Mouse (Mus musculus) midbrain, embryonic 15.5 days (tissue): Measurements from ENCODE around the gene Naa11. TPM values are rescaled to one million over a fixed set of nuclear protein-coding genes. Genes with fewer than 3 reads are reported as not detected.

Experiments
- ATAC-seq: fragments of 200-750 bp; cut with Nextera tagmentation; replicated peaks from 2 replicates; pipeline ENCODE4 v1.8.0; 2017; ENCODE audit warnings: moderate TSS enrichment
- H3K27ac ChIP-seq: fragments of 300-500 bp; sonication (generic); 2 replicates; pipeline ENCODE4 v1.5.1; 2015; ENCODE audit warnings: mild to moderate bottlenecking, inconsistent platforms
- H3K27me3 ChIP-seq: fragments of 300-500 bp; sonication (generic); replicated peaks from 2 replicates; pipeline ENCODE4 v1.6.1; 2015; ENCODE audit warnings: inconsistent platforms
- H3K36me3 ChIP-seq: fragments of 300-500 bp; sonication (generic); replicated peaks from 2 replicates; pipeline ENCODE4 v1.6.1; 2015; ENCODE audit warnings: inconsistent platforms
- H3K4me1 ChIP-seq: fragments of 300-500 bp; sonication (generic); 2 replicates; pipeline ENCODE4 v1.6.1; 2015; ENCODE audit warnings: inconsistent platforms
- H3K4me2 ChIP-seq: fragments of 300-500 bp; sonication (generic); 2 replicates; pipeline ENCODE4 v1.6.1; 2015; ENCODE audit warnings: inconsistent platforms, mild to moderate bottlenecking, moderate library complexity
- H3K4me3 ChIP-seq: fragments of 300-500 bp; sonication (generic); 2 replicates; pipeline ENCODE4 v1.5.1; 2015; ENCODE audit warnings: mild to moderate bottlenecking, inconsistent platforms
- H3K9ac ChIP-seq: fragments of 300-500 bp; sonication (generic); 2 replicates; pipeline ENCODE4 v1.6.1; 2015; ENCODE audit warnings: mild to moderate bottlenecking, inconsistent platforms
- H3K9me3 ChIP-seq: fragments of 300-500 bp; sonication (generic); 2 replicates; pipeline ENCODE4 v1.6.1; 2016; ENCODE audit warnings: inconsistent platforms
- WGBS: fragments of 180-500 bp; shearing (Covaris S2); methylation state at CpG from one replicate; pipeline ENCODE4 v1.1.7; 2015; ENCODE audit warnings: mixed read lengths; 5-methylcytosine and 5-hydroxymethylcytosine counted together
- polyA plus RNA-seq: library from polyadenylated mRNA; unstranded; fragments of >200 nt; fragmentation: Nextera tagmentation; extraction: Ambion mirVana; gene quantifications from 2 replicates; pipeline ENCODE4 v1.2.1, GENCODE M21; 2015

Gene Naa11
- polyA plus RNA-seq, 1 experiment from 2014 or later, result not detected

DNA sequence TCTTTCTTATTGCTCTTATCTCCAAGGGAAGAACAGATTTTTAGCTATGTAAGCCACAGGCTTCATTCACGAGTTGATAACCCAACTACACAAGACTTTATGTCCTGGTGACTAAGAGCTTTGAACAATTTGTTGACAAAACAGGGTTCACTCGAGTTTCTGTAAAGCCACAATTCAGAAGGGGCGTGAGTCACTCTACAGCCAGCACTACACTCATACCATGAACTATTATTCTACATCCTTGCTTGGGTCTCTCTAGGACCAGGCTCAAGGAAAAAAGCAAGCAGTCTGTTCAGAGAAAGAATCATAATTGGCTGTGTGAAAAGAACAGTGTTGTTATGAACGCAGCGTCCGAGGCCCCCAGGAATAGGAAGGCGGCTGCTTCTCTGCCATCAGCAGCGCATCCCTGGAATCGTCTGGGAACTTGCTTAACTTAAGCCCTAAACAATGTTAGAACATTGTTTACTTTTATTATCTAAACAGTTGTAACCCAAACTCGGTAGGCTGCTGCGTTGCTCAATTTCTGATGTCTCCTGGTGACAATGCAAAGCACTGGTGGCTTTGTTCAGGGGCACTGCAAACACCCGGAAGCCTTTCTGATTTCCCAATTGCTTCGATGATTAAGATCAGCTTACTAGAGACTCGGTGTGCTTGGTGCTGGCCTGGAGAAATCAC lies 9.5 kb downstream of the Naa11 start:
- Histone ChIP-seq H3K4me1 (no peaks in the 10 kb centered on the region), H3K27ac (no peak overlapping the region), H3K36me3 (no peaks in the 10 kb centered on the region), H3K4me2 (no peak overlapping the region), H3K27me3 (no peaks in the 10 kb centered on the region), H3K9me3 (no peaks in the 10 kb centered on the region), H3K4me3 (no peak overlapping the region), H3K9ac (no peak overlapping the region)
- peak; percentile 39; the same call in 1 of the 2 replicates for ATAC-seq
- 52% methylated on average over 14 of the region's 14 CpGs for WGBS

DNA sequence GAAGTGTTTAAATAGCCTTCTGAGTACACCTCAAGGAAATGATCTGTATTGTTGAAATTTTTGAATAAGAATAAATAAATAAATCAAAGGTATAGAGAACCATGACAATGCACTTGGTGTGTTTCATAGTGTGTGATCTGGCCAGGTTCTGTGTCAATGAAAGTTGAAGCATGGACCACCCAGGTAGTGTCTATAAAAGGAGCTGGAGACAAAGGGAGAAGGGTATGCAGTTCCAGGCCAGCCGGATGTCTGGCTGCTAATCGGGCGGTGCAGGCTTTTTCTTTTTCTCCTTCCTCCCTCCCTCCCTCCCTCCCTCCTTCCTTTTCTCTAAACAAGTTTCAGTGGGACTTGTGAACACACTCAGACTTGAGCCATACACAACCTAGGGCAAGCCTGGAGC lies 12.2 kb downstream of the Naa11 start:
- H3K4me3 ChIP-seq, result no peak overlapping the region
- H3K9me3 ChIP-seq, result no peaks in the 10 kb centered on the region
- H3K27ac ChIP-seq, result no peak overlapping the region
- no peaks in the 10 kb centered on the region for H3K27me3 ChIP-seq
- H3K4me2 ChIP-seq, result no peak overlapping the region
- H3K9ac ChIP-seq, result no peak overlapping the region
- 18% methylated on average over 3 of the region's 3 CpGs for WGBS
- ATAC-seq, result no peak
- no peaks in the 10 kb centered on the region for H3K36me3 ChIP-seq
- no peaks in the 10 kb centered on the region for H3K4me1 ChIP-seq

DNA sequence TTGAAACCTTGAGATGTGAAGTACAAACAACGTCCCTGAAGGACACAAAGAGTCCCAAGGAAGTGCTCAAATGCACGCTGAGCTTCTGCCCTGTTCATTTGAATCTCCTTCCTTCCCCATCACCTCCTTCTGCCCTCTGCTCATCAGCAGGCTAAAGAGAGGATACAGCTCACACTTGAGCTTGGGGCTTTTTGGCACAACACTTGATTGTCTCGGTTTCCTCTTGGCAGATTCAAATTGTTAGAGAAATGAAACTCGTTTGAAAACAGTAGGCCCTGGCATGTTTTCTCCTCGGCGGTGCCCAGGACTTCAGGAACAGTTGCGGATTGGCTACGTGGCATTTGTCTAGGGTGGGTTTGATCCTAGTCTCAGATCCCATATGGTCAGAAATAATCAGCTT lies 27.4 kb downstream of the Naa11 start:
- no peaks in the 10 kb centered on the region for H3K9me3 ChIP-seq
- ATAC-seq, result no peak
- 79% methylated on average over 8 of the region's 8 CpGs for WGBS
- no peak overlapping the region for H3K4me2 ChIP-seq
- H3K36me3 ChIP-seq, result no peaks in the 10 kb centered on the region
- no peak overlapping the region for H3K9ac ChIP-seq
- no peaks in the 10 kb centered on the region for H3K4me1 ChIP-seq
- no peak overlapping the region for H3K4me3 ChIP-seq
- H3K27me3 ChIP-seq, result no peaks in the 10 kb centered on the region
- no peak overlapping the region for H3K27ac ChIP-seq

DNA sequence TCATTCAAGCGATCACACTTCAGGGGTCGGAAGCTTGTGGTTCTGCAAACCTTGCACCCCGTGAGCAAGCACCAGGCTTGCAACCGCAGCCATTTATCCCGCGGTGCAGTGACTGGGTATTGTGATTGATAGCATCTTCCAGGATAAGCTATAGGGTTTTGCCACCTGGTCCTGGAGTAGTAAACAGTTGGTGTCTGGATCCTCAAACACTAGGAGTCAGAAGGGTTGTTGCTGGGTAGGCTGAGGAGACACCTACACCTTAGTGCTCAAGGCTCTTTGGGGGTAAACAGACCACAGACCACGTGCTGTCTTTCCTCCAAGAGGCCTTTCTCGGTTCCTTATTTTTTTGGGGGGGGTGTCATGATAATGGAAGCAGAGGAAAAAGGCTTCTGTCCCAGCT lies 27.9 kb downstream of the Naa11 start:
- no peak for ATAC-seq
- no peaks in the 10 kb centered on the region for H3K4me1 ChIP-seq
- no peaks in the 10 kb centered on the region for H3K27me3 ChIP-seq
- 67% methylated on average over 8 of the region's 8 CpGs for WGBS
- H3K4me3 ChIP-seq, result no peak overlapping the region
- no peak overlapping the region for H3K27ac ChIP-seq
- no peak overlapping the region for H3K4me2 ChIP-seq
- no peaks in the 10 kb centered on the region for H3K9me3 ChIP-seq
- no peak overlapping the region for H3K9ac ChIP-seq
- no peaks in the 10 kb centered on the region for H3K36me3 ChIP-seq

DNA sequence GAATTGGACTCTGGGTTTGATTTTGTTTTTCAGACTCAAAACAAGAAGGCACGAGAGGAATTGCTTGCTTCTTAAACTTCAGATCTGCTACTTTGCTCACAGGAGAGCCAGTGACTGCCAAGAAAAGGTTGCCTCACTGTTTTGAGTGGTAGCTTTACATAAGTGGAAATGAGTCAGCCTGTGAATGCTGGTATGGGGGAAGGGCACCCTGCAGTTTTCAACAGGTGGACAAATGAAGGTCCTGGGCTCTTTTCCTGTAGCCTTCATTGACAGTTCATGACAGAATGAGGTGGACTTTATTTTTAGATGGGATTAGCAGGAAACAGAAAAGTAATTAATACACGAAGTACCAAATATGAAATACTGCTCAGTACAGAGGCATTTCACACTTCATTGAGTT lies 29.6 kb downstream of the Naa11 start:
- 57% methylated on average over 2 of the region's 2 CpGs for WGBS
- H3K4me1 ChIP-seq, result no peaks in the 10 kb centered on the region
- H3K27me3 ChIP-seq, result no peaks in the 10 kb centered on the region
- ATAC-seq, result no peak
- H3K9ac ChIP-seq, result no peak overlapping the region
- no peak overlapping the region for H3K4me3 ChIP-seq
- H3K36me3 ChIP-seq, result no peaks in the 10 kb centered on the region
- H3K9me3 ChIP-seq, result no peaks in the 10 kb centered on the region
- H3K4me2 ChIP-seq, result no peak overlapping the region
- H3K27ac ChIP-seq, result no peak overlapping the region

DNA sequence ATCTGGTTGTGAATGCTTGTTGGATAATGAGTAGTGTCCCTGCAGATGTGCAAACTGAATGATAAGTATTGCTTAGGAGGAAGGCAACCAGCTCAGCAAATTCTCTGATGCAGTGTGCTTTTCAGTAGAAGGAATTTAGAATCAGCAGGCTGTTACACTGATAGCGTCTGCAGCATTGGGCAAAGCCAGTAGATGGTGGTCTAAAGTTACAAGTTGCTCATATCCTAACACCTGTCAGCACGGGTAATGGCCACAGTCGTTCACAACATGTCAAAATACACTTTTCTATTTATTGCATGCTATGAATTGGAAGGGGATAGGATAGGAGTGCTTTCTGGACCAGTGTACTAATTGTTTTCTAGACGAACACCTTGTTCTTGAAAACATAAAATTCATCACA lies 33.1 kb downstream of the Naa11 start:
- Histone ChIP-seq H3K27me3 (no peaks in the 10 kb centered on the region), H3K9ac (no peak overlapping the region), H3K4me2 (no peak overlapping the region), H3K27ac (no peak overlapping the region), H3K4me1 (no peaks in the 10 kb centered on the region), H3K36me3 (no peaks in the 10 kb centered on the region), H3K4me3 (no peak overlapping the region), H3K9me3 (no peaks in the 10 kb centered on the region)
- no peak for ATAC-seq
- WGBS, result 83% methylated on average over 4 of the region's 4 CpGs

DNA sequence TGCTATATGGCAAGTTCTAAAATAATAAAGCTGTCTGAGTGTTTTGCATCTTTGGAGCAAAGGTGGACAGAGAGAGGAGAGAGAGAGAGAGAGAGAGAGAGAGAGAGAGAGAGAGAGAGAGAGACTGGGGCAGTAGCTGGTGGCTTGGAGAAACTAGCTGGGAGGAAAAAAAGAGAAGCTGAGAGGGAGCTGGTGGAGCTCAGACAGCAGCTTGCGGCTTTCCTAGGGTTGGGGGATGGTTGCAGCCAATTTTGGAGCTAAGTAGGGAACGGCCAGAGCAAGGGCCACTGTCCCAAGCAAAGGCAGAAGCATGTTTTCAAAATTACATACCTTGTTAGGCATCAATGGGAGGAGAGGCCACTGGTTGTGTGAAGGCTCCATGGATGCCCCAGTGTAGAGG lies 36.0 kb downstream of the Naa11 start:
- Histone ChIP-seq H3K27ac (no peak overlapping the region), H3K4me1 (no peaks in the 10 kb centered on the region), H3K27me3 (no peaks in the 10 kb centered on the region), H3K9me3 (no peaks in the 10 kb centered on the region), H3K36me3 (no peaks in the 10 kb centered on the region), H3K4me2 (no peak overlapping the region), H3K9ac (no peak overlapping the region), H3K4me3 (no peak overlapping the region)
- 64% methylated on average over 2 of the region's 2 CpGs for WGBS
- no peak for ATAC-seq

DNA sequence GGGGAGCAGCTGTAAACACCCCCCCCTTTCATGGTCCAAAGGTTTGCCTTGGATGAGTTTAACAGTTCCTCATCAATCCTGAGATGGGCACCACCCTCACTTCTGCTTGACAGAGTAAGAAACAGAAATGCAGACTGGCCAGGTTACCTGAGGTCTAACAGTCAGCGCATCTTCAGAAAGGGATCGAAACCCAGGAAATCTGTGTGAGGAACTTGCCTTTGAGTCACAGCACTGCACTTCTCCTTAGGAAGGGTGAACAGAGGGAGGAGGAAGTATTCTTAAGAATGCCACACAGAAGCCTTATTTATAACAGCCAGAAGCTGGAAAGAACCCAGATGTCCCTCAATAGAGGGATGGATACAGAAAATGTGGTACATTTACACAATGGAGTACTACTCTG lies 37.0 kb downstream of the Naa11 start:
- Histone ChIP-seq H3K4me3 (no peak overlapping the region), H3K4me2 (no peak overlapping the region), H3K27ac (no peak overlapping the region), H3K27me3 (no peaks in the 10 kb centered on the region), H3K4me1 (no peaks in the 10 kb centered on the region), H3K9me3 (no peaks in the 10 kb centered on the region), H3K36me3 (no peaks in the 10 kb centered on the region), H3K9ac (no peak overlapping the region)
- ATAC-seq, result no peak
- 95% methylated on average over 2 of the region's 2 CpGs for WGBS

DNA sequence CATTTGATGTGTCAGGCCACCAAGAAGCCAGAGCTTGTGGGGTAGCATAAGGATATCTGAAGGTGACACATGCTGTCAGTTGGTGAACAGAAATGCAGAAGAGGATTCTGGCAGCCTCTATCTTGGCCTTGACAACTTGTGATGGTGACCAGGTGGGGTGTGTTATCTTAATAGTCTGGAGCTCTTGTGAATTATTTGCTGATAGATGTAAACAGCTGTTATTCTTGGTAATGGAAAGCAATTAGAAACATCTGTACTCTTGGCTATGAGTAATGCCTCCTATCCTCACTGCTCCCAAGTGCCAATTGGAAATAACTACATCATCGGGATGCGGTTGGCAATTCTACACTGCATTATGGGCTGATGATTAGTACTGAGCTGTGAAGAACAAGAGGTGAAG lies 43.4 kb downstream of the Naa11 start:
- ATAC-seq, result no peak
- Histone ChIP-seq H3K9ac (no peak overlapping the region), H3K27ac (no peak overlapping the region), H3K9me3 (no peaks in the 10 kb centered on the region), H3K36me3 (no peaks in the 10 kb centered on the region), H3K4me2 (no peak overlapping the region), H3K4me1 (no peaks in the 10 kb centered on the region), H3K4me3 (no peak overlapping the region), H3K27me3 (no peaks in the 10 kb centered on the region)
- 85% methylated on average over 2 of the region's 2 CpGs for WGBS

DNA sequence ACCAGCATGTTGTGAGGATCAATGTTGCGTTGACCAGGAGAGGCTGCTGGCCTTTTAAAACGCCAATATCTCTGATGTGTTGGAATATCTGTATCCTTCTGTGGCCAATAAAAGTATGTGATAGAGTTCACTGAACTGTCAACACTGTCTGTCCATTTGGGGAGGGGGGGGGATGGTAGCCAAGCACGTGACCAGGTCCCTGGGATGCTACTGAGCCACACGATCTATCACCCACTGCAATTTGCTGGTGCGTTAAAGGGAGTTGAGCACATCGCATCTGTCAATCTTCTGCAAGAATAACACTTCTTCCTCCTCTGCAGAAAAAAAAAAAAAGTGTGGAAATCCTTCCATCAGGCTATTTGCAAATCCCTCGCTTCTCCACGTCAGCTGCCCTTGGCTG lies 43.9 kb downstream of the Naa11 start:
- 82% methylated on average over 8 of the region's 8 CpGs for WGBS
- H3K4me3 ChIP-seq, result no peak overlapping the region
- H3K36me3 ChIP-seq, result no peaks in the 10 kb centered on the region
- H3K27me3 ChIP-seq, result no peaks in the 10 kb centered on the region
- H3K4me1 ChIP-seq, result no peaks in the 10 kb centered on the region
- H3K27ac ChIP-seq, result no peak overlapping the region
- ATAC-seq, result no peak
- no peak overlapping the region for H3K4me2 ChIP-seq
- H3K9me3 ChIP-seq, result no peaks in the 10 kb centered on the region
- no peak overlapping the region for H3K9ac ChIP-seq

DNA sequence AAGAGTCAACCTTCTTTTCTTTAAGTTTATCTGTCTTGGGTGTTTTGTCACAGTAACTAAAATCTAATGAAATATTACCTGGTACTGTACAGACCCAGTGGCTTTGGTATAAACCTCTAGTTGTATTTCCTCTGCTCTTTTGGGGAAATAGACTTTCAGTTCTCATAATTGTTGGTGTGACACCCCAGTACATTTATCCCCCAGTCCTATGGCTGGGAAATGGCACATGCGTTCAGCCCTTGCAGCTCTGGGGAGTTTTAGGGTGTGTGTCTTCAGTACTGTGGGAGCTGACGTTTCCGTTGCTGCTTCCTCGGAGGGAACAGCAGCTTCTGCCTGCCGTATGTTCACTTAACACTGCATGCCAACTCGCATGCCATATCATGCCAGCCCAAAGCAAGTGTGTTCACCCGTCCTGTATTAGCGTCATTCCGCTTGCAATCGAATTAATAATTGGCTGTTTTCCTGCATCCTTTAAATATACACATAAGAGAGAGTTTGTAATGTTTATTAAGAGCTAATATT lies 46.4 kb downstream of the Naa11 start:
- Histone ChIP-seq H3K9me3 (no peaks in the 10 kb centered on the region), H3K27me3 (no peaks in the 10 kb centered on the region), H3K4me2 (no peak overlapping the region), H3K36me3 (no peaks in the 10 kb centered on the region), H3K4me3 (no peak overlapping the region), H3K9ac (no peak overlapping the region), H3K4me1 (no peaks in the 10 kb centered on the region), H3K27ac (no peak overlapping the region)
- ATAC-seq, result no peak
- WGBS, result 85% methylated on average over 10 of the region's 10 CpGs

DNA sequence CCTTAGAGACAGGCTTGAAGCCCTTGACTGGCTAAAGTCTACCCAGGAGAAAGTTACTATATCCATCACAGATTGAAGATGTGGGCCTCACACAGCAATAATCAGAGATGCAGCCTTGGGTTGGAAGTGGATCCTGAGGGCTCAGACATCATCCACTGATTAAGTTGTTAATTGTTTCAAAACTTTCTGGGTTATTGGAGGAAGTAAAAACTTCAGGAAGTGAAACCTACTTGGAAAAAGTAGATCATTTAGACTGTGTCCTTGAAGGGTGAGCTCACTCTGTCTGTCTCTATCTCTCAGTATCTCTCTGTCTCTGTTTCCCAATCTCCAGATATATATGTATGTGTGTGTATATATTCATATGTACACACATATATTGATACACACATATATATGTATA lies 47.0 kb downstream of the Naa11 start:
- Histone ChIP-seq H3K27ac (no peak overlapping the region), H3K4me1 (no peaks in the 10 kb centered on the region), H3K9me3 (no peaks in the 10 kb centered on the region), H3K9ac (no peak overlapping the region), H3K4me3 (no peak overlapping the region), H3K4me2 (no peak overlapping the region), H3K36me3 (no peaks in the 10 kb centered on the region), H3K27me3 (no peaks in the 10 kb centered on the region)
- ATAC-seq, result no peak

DNA sequence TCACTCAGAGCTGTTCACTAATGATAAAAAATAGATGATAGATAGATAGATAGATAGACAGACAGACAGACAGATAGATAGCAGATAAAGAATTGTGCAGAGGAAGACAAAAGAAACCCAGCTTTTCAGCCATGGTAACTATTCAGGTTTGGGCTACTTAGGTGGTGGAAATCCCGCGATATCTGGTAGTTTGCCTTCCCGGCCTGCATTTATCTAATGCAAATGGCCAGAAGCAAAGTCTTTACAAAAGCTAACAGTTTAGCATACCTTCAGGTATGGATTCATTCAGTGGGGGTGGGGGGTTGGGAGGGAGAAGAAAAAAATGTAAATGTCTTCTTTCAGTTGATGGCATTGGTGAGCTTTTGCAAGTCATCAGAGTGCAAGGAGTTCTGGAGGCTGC lies 48.0 kb downstream of the Naa11 start:
- Histone ChIP-seq H3K9ac (no peak overlapping the region), H3K36me3 (no peaks in the 10 kb centered on the region), H3K4me2 (no peak overlapping the region), H3K27ac (no peak overlapping the region), H3K27me3 (no peaks in the 10 kb centered on the region), H3K9me3 (no peaks in the 10 kb centered on the region), H3K4me1 (no peaks in the 10 kb centered on the region), H3K4me3 (no peak overlapping the region)
- 74% methylated on average over 3 of the region's 3 CpGs for WGBS
- ATAC-seq, result no peak
